Mouse (Mus musculus): Measurements from ENCODE around the gene Itpk1. TPM values are rescaled to one million over a fixed set of nuclear protein-coding genes. Genes with fewer than 3 reads are reported as not detected.

The Itpk1 gene
- polyA plus RNA-seq, 1 experiment from 2014 or later = 58.7 TPM

DNA sequence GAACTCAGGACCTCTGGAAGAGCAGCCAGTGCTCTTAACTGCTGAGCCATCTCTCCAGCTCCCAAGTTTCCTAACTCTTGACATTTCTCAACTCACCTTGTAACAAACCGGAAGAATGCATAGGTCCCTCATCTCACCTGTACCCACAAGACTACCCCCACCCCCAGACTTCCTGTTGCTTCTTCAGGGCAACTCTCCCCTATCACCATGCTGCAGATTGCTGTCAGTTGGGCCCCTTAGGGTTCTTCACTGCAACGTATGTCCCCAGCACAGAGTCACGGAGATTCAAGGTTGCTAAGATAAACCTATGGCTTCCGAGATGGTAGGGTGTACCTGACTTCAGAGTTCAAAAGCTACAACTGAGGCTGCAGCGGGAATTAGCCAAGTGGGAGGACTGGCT lies 77.2 kb downstream of the Itpk1 start:
- ATAC-seq (replicated peaks) = no peak

GRCm38 (mm10) chr12:102626841-102627240 lies 77.9 kb downstream of the Itpk1 start:
- WGBS = 29% methylated on average over 7 of the region's 7 CpGs
- no peak for ATAC-seq (replicated peaks)
- no peaks in the 10 kb centered on the region for H3K36me3 ChIP-seq

More for the DNA sequence above, 77.2 kb downstream of the Itpk1 start:
- Histone ChIP-seq H3K9me3 (no peaks in the 10 kb centered on the region), H3K27ac (replicated peaks) (no peak overlapping the region), H3K9ac (replicated peaks) (no peak overlapping the region), H3K4me1 (peaks cover 16% of the 10 kb centered on the region), H3K36me3 (no peaks in the 10 kb centered on the region), H3K4me2 (replicated peaks) (no peak overlapping the region), H3K4me3 (no peak overlapping the region), H3K27me3 (no peaks in the 10 kb centered on the region)
- 96% methylated on average over 5 of the region's 5 CpGs for WGBS

DNA sequence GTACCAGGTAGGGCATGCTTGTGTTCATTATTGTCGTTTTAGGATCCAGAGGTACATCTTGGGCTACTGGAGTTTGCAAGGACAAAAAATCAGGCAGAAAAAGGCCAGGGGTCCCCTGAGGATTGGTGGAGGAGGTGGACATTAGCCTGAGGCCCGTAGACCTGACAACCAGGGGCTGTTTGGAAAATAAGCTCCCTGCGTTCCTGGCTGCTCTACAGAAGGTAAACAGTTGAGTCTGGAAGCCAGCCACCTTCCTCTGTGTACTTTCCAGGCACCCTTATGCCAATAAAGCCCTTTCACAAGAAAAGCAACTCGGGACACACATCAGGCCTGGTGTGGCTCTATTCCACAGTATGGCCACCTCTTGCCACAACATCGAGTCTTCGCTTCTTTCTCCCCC lies 79.0 kb downstream of the Itpk1 start:
- no peak for ATAC-seq (replicated peaks)
- Histone ChIP-seq H3K4me1 (0 out of 2 replicates have a peak, but pooled peaks cover 5% of the 10 kb centered on the region), H3K27ac (replicated peaks) (no peak overlapping the region), H3K36me3 (no peaks in the 10 kb centered on the region), H3K9ac (replicated peaks) (no peak overlapping the region), H3K4me3 (no peak overlapping the region), H3K9me3 (no peaks in the 10 kb centered on the region), H3K27me3 (no peaks in the 10 kb centered on the region), H3K4me2 (replicated peaks) (no peak overlapping the region)
- WGBS = 82% methylated on average over 6 of the region's 6 CpGs

More at GRCm38 (mm10) chr12:102626841-102627240, 77.9 kb downstream of the Itpk1 start:
- no peak overlapping the region for H3K4me3 ChIP-seq
- no peak overlapping the region for H3K27ac ChIP-seq (replicated peaks)
- peaks cover 11% of the 10 kb centered on the region for H3K4me1 ChIP-seq
- H3K27me3 ChIP-seq = no peaks in the 10 kb centered on the region
- no peak overlapping the region for H3K4me2 ChIP-seq (replicated peaks)
- no peaks in the 10 kb centered on the region for H3K9me3 ChIP-seq
- H3K9ac ChIP-seq (replicated peaks) = no peak overlapping the region

GRCm38 (mm10) chr12:102625118-102625517 lies 79.6 kb downstream of the Itpk1 start:
- 0 out of 2 replicates have a peak, but pooled peaks cover 5% of the 10 kb centered on the region for H3K4me1 ChIP-seq
- H3K9me3 ChIP-seq = no peaks in the 10 kb centered on the region
- no peak overlapping the region for H3K9ac ChIP-seq (replicated peaks)
- H3K27ac ChIP-seq (replicated peaks) = no peak overlapping the region
- ATAC-seq (replicated peaks) = no peak
- no peaks in the 10 kb centered on the region for H3K36me3 ChIP-seq
- H3K27me3 ChIP-seq = no peaks in the 10 kb centered on the region
- WGBS = 87% methylated on average over 5 of the region's 5 CpGs
- no peak overlapping the region for H3K4me3 ChIP-seq
- no peak overlapping the region for H3K4me2 ChIP-seq (replicated peaks)

DNA sequence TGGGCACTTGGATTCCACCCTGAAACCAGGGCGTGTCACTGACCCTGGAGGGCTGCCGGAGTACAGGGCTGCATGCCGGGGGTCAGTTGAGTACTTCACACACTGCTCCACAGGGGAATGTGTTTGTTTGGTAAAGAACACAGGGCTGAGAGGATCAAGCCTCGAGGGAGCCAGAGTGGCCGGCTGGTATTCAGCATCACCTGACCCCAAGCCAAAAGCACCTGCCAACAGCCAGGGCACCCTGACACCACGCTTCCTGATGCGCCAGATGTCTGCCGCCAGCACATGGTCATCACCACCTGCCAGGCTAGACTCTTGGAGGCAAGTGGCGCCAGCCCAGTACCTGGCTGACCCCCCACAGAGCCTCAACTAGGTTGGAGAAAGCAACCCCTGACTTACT lies 80.9 kb downstream of the Itpk1 start:
- no peak for ATAC-seq (replicated peaks)
- Histone ChIP-seq H3K27ac (replicated peaks) (no peak overlapping the region), H3K27me3 (no peaks in the 10 kb centered on the region), H3K9me3 (no peaks in the 10 kb centered on the region), H3K4me2 (replicated peaks) (no peak overlapping the region), H3K9ac (replicated peaks) (no peak overlapping the region), H3K4me3 (no peak overlapping the region), H3K36me3 (no peaks in the 10 kb centered on the region), H3K4me1 (0 out of 2 replicates have a peak, but pooled peaks cover 5% of the 10 kb centered on the region)
- WGBS = 79% methylated on average over 9 of the region's 9 CpGs

- H3K9me3 ChIP-seq = no peaks in the 10 kb centered on the region
- WGBS = 73% methylated on average over 12 of the region's 12 CpGs
- no peak for ATAC-seq (replicated peaks)
Measured at GRCm38 (mm10) chr12:102622302-102622842, 82.4 kb downstream of the Itpk1 start.

DNA sequence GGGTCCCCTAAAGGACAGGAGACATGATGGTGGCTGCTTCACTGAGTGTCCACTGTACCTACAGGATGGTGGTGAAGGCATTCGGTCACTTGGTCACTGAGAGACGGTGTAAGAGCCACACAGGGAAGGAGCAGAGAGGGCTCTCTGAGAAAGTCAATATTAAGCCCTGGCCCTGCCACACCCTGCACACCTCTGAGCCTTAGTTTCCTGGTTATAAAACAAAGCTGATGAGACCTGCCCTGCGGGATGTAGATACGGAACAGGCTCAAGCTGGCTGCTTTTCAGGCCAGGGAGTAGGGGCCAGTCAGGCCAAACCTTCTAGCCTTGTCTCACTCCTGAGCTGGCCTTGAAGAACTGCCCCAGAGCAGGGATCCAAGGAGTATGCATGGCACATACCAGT lies 82.9 kb downstream of the Itpk1 start:
- WGBS = 95% methylated on average over 4 of the region's 4 CpGs
- no peak for ATAC-seq (replicated peaks)
- no peak overlapping the region for H3K27ac ChIP-seq (replicated peaks)
- no peaks in the 10 kb centered on the region for H3K9me3 ChIP-seq
- no peaks in the 10 kb centered on the region for H3K36me3 ChIP-seq
- no peak overlapping the region for H3K9ac ChIP-seq (replicated peaks)
- no peak overlapping the region for H3K4me3 ChIP-seq
- no peak overlapping the region for H3K4me2 ChIP-seq (replicated peaks)
- no peaks in the 10 kb centered on the region for H3K27me3 ChIP-seq
- peaks cover 18% of the 10 kb centered on the region; the same call in 1 of the 2 replicates for H3K4me1 ChIP-seq

More at GRCm38 (mm10) chr12:102622302-102622842, 82.4 kb downstream of the Itpk1 start:
- H3K4me1 ChIP-seq = 0 out of 2 replicates have a peak, but pooled peaks cover 14% of the 10 kb centered on the region
- no peak overlapping the region for H3K27ac ChIP-seq (replicated peaks)
- H3K4me2 ChIP-seq (replicated peaks) = no peak overlapping the region
- H3K4me3 ChIP-seq = no peak overlapping the region
- H3K27me3 ChIP-seq = no peaks in the 10 kb centered on the region
- H3K9ac ChIP-seq (replicated peaks) = no peak overlapping the region
- H3K36me3 ChIP-seq = no peaks in the 10 kb centered on the region

GRCm38 (mm10) chr12:102621205-102621604 lies 83.5 kb downstream of the Itpk1 start:
- Histone ChIP-seq H3K9me3 (no peaks in the 10 kb centered on the region), H3K4me3 (no peak overlapping the region), H3K27ac (replicated peaks) (no peak overlapping the region), H3K4me2 (replicated peaks) (no peak overlapping the region), H3K36me3 (no peaks in the 10 kb centered on the region), H3K9ac (replicated peaks) (no peak overlapping the region), H3K27me3 (no peaks in the 10 kb centered on the region), H3K4me1 (peaks cover 18% of the 10 kb centered on the region; the same call in 1 of the 2 replicates)
- 93% methylated on average over 4 of the region's 4 CpGs for WGBS
- ATAC-seq (replicated peaks) = no peak

GRCm38 (mm10) chr12:102619908-102620307 lies 84.8 kb downstream of the Itpk1 start:
- Histone ChIP-seq H3K27me3 (no peaks in the 10 kb centered on the region), H3K9me3 (no peaks in the 10 kb centered on the region), H3K4me1 (peaks cover 16% of the 10 kb centered on the region; the same call in 1 of the 2 replicates), H3K4me2 (replicated peaks) (no peak overlapping the region), H3K9ac (replicated peaks) (no peak overlapping the region), H3K27ac (replicated peaks) (no peak overlapping the region), H3K36me3 (no peaks in the 10 kb centered on the region), H3K4me3 (no peak overlapping the region)
- no peak for ATAC-seq (replicated peaks)
- WGBS = 38% methylated on average over 7 of the region's 7 CpGs

GRCm38 (mm10) chr12:102618085-102618484 lies 86.6 kb downstream of the Itpk1 start:
- no peak overlapping the region for H3K9ac ChIP-seq (replicated peaks)
- no peak overlapping the region for H3K4me2 ChIP-seq (replicated peaks)
- WGBS = 57% methylated on average over 9 of the region's 9 CpGs
- ATAC-seq (replicated peaks) = no peak
- no peaks in the 10 kb centered on the region for H3K9me3 ChIP-seq
- no peak overlapping the region for H3K4me3 ChIP-seq
- H3K4me1 ChIP-seq = peaks cover 12% of the 10 kb centered on the region; the same call in 1 of the 2 replicates
- H3K27me3 ChIP-seq = no peaks in the 10 kb centered on the region
- peak overlapping the region; percentile 55 for H3K27ac ChIP-seq (replicated peaks)
- H3K36me3 ChIP-seq = no peaks in the 10 kb centered on the region

DNA sequence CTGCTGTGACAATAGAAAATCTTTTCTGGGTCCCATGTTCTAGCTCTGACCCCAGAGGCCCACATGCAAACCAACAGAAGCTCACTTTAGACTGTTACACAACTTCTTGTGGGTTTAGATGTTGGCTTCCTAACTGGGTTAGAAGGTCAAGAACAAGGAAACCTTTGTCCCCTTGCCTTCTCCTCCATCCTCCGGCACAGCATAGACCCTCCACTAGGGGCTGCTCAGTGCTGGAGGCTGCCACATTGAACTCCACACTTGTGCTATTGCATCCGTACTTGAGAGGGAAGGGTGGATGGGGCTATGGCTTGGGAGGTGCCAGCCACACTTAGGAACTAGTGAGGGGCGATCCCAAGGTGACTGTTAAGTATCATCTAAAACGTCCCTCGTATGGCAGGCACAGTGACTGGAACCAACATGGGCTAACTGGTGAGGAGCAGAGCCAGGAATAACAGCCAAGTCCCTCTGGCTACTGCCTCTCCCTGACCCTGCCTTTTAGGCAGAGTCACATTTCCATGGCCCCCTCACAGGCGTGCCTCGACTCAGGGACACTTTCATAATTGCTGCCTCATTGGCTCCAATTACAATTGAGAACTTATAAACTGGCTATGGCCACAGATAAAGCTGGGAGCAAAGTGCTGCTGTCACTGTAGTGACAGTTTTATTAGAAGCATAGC lies 87.7 kb downstream of the Itpk1 start:
- Histone ChIP-seq H3K4me2 (replicated peaks) (no peak overlapping the region), H3K9ac (replicated peaks) (no peak overlapping the region), H3K27ac (replicated peaks) (no peak overlapping the region), H3K36me3 (no peaks in the 10 kb centered on the region), H3K4me3 (no peak overlapping the region), H3K27me3 (no peaks in the 10 kb centered on the region), H3K4me1 (peaks cover 12% of the 10 kb centered on the region; the same call in 1 of the 2 replicates), H3K9me3 (no peaks in the 10 kb centered on the region)
- 60% methylated on average over 7 of the region's 7 CpGs for WGBS
- no peak for ATAC-seq (replicated peaks)

GRCm38 (mm10) chr12:102616201-102616600 lies 88.5 kb downstream of the Itpk1 start:
- ATAC-seq (replicated peaks) = no peak
- 67% methylated on average over 4 of the region's 4 CpGs for WGBS
- H3K4me1 ChIP-seq = peaks cover 12% of the 10 kb centered on the region; the same call in 1 of the 2 replicates
- H3K9me3 ChIP-seq = no peaks in the 10 kb centered on the region
- no peak overlapping the region for H3K4me3 ChIP-seq
- H3K4me2 ChIP-seq (replicated peaks) = no peak overlapping the region
- no peaks in the 10 kb centered on the region for H3K27me3 ChIP-seq
- no peak overlapping the region for H3K27ac ChIP-seq (replicated peaks)
- no peak overlapping the region for H3K9ac ChIP-seq (replicated peaks)
- H3K36me3 ChIP-seq = no peaks in the 10 kb centered on the region
